Mouse (Mus musculus) lung, embryonic 16.5 days (tissue): Measurements from ENCODE around the gene Ubash3a. TPM values are rescaled to one million over a fixed set of nuclear protein-coding genes. Genes with fewer than 3 reads are reported as not detected.
A peak's percentile ranks its signal among the peaks of the same experiment; 100 is the strongest.

Source experiments
- ATAC-seq: fragments of 200-750 bp; cut with Nextera tagmentation; 2 replicates; pipeline ENCODE4 v1.8.0; 2017; ENCODE audit warnings: low read depth, mild to moderate bottlenecking, moderate library complexity
- H3K27ac ChIP-seq: fragments of 300-500 bp; sonication (generic); 2 replicates; pipeline ENCODE4 v1.5.1; 2014; ENCODE audit warnings: mild to moderate bottlenecking, control low read depth, low read length
- H3K27me3 ChIP-seq: fragments of 300-500 bp; sonication (generic); 2 replicates; pipeline ENCODE4 v1.6.1; 2014; ENCODE audit warnings: low read depth, low read length, mixed read lengths; ENCODE audit not compliant: control insufficient read depth, insufficient read depth
- H3K36me3 ChIP-seq: fragments of 300-500 bp; sonication (generic); 2 replicates; pipeline ENCODE4 v1.6.1; 2014; ENCODE audit warnings: low read length; ENCODE audit not compliant: control insufficient read depth, insufficient read depth
- H3K4me1 ChIP-seq: fragments of 300-500 bp; sonication (generic); replicated peaks from 2 replicates; pipeline ENCODE4 v1.6.1; 2014; ENCODE audit warnings: low read length, mixed read lengths; ENCODE audit not compliant: control insufficient read depth, insufficient read depth
- H3K4me2 ChIP-seq: fragments of 300-500 bp; sonication (generic); 2 replicates; pipeline ENCODE4 v1.6.1; 2014; ENCODE audit warnings: low read depth, low read length, control low read depth
- H3K4me3 ChIP-seq: fragments of 300-500 bp; sonication (generic); 2 replicates; pipeline ENCODE4 v1.5.1; 2014; ENCODE audit warnings: mild to moderate bottlenecking, low read length, control low read depth
- H3K9ac ChIP-seq: fragments of 300-500 bp; sonication (generic); 2 replicates; pipeline ENCODE4 v1.6.1; 2014; ENCODE audit warnings: low read length, control low read depth
- H3K9me3 ChIP-seq: fragments of 300-500 bp; sonication (generic); 2 replicates; pipeline ENCODE4 v1.6.1; 2016; ENCODE audit warnings: low read length; ENCODE audit not compliant: control insufficient read depth
- WGBS: fragments of 180-500 bp; shearing (Covaris S2); extraction: QIAGEN DNeasy Blood & Tissue Kit; methylation state at CpG from one replicate; pipeline ENCODE4 v1.1.7; 2014; 5-methylcytosine and 5-hydroxymethylcytosine counted together
- polyA plus RNA-seq: library from polyadenylated mRNA; unstranded; fragments of >200 nt; fragmentation: Nextera tagmentation; extraction: Ambion mirVana; gene quantifications from 2 replicates; pipeline ENCODE4 v1.2.1, GENCODE M21; 2015

The Ubash3a gene
- polyA plus RNA-seq, 1 experiment from 2014 or later: 0.90 TPM

DNA sequence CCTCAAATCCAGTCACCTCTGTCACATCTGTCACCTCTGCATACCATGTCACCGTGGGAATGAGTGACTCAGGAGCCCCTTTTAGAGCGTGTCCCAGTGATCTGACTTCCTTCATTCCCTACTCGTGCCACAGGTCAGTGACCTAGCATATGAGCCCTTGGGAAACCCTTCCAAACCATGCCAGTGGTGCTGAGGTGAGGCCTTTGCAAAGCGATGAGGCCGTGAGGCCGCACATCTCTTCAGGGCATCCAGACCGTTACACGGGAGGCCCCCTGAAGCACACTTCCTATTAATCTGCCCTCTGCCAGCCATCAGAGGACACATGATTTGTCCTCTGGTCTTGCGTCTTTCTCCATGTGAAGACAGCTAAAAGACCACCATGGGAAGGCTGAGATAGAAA lies 71.9 kb downstream of the Ubash3a start:
- no peak overlapping the region for H3K27ac ChIP-seq
- H3K4me3 ChIP-seq: no peak overlapping the region
- no peak overlapping the region for H3K4me2 ChIP-seq
- 63% methylated on average over 9 of the region's 9 CpGs for WGBS
- no peaks in the 10 kb centered on the region for H3K9me3 ChIP-seq
- no peaks in the 10 kb centered on the region for H3K36me3 ChIP-seq
- ATAC-seq: no peak
- no peaks in the 10 kb centered on the region for H3K27me3 ChIP-seq
- H3K9ac ChIP-seq: no peak overlapping the region
- H3K4me1 ChIP-seq: peaks cover 12% of the 10 kb centered on the region

DNA sequence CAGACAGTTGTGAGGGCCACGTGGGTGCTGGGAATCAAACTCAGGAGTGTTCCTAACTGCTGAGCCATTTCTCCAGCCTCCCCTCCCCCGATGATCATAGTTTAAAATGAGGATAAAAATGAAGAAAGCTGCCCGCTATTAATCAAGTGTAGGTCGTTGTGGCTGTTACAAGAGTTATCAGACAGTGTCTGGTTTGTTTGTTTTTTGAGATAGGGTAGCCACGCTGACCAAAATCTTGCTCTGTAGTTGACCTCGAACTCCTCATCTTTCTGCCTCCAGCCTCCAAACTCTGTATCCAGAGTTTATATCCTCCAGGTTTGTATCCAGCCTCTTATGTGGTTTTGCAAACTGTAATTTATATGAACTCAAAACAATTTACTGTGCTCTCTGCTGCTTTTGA lies 72.6 kb downstream of the Ubash3a start:
- no peak for ATAC-seq
- WGBS: 34% methylated on average over 6 of the region's 6 CpGs

DNA sequence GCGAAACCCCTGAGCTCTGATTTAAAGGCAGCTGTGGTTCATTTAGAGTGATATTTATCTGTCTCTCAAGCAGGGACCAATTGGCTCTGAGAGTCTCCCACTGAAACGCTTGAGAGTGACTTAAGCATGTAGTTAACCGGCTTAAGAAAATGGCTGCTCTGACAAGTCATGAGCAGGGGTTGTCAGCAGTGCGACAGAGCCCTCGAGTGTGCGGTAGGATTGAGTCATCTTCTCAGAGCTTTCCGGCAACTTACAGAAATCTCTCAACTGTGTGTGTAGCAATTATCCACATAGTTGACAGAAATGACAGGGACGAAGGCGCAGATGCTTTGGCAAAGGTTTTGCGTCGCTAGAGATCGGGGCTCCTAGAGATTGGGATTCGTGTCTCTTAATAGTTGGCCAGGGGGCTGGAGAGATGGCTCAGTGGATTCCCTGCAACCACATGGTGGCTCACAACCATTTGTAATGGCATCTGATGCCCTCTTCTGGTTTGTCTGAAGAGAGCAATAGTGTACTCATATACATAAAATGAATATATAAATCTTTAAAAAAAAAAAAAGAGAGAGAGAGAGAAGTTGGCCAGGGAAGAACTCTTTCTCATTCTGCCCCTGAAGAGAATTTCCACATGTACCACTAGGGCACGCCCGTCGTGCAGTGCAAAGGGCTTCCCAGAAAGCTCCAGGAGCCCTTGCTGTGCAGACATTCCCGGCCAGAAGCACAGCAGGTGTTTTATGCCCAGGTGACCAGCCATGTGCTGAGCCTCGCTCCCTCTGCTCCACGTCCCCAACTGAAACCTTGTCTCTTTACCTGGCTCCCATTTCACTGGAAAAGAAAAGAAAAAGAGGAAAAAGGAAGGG lies 74.4 kb downstream of the Ubash3a start:
- 45% methylated on average over 19 of the region's 19 CpGs for WGBS
- no peak overlapping the region for H3K9ac ChIP-seq
- no peak overlapping the region for H3K4me2 ChIP-seq
- H3K9me3 ChIP-seq: no peaks in the 10 kb centered on the region
- peaks cover 9% of the 10 kb centered on the region for H3K4me1 ChIP-seq
- H3K27me3 ChIP-seq: no peaks in the 10 kb centered on the region
- no peak overlapping the region for H3K4me3 ChIP-seq
- no peak overlapping the region for H3K27ac ChIP-seq
- no peaks in the 10 kb centered on the region for H3K36me3 ChIP-seq
- no peak for ATAC-seq

More for the DNA sequence above, 72.6 kb downstream of the Ubash3a start:
- Histone ChIP-seq H3K36me3 (no peaks in the 10 kb centered on the region), H3K9me3 (no peaks in the 10 kb centered on the region), H3K4me1 (peaks cover 12% of the 10 kb centered on the region), H3K9ac (no peak overlapping the region), H3K4me2 (no peak overlapping the region), H3K27me3 (no peaks in the 10 kb centered on the region), H3K4me3 (no peak overlapping the region), H3K27ac (no peak overlapping the region)

DNA sequence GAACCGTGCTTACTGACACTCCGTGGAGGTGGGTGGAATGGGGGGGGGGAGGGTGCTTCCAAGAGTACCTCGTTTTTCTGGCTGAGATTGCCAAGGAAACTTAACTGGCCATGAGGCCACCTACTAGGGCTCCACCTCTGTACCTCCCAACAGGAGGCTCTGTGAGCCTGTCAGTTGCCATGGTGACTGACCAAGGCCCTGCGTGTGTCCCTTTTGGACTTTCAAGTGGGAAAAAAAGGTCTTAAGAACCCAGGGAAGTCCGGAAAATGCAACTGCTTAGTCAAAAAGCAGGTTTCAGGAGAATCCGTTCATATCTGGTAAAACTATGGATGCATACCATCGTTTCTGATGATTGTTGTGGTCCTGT lies 75.0 kb downstream of the Ubash3a start:
- ATAC-seq: peak; percentile 68; the same call in 1 of the 2 replicates
- H3K4me1 ChIP-seq: peaks cover 6% of the 10 kb centered on the region; the same call in 1 of the 2 replicates
- no peak overlapping the region for H3K4me3 ChIP-seq
- H3K27ac ChIP-seq: no peak overlapping the region
- 22% methylated on average over 7 of the region's 7 CpGs for WGBS
- H3K27me3 ChIP-seq: no peaks in the 10 kb centered on the region
- H3K9me3 ChIP-seq: no peaks in the 10 kb centered on the region
- H3K4me2 ChIP-seq: no peak overlapping the region
- H3K9ac ChIP-seq: no peak overlapping the region
- H3K36me3 ChIP-seq: no peaks in the 10 kb centered on the region

DNA sequence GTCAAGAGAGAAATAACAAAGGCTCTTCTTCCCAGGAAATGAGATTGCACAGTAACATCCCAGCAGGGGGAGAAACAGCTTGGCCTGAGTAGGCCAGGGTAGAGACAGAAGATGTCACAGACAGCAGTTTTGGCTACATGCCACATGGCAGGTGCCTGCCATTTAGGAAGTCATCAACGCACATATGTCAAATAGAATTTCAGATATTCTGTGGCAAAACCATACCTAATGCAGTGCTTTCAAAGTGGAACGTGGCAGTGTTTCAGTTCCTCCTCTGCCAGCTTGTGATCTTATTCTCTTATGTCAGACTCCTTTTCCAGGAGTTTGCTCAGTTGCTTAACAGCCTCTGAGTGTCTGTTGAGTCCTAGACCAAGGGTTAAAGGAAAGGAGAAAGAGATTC lies 78.2 kb downstream of the Ubash3a start:
- ATAC-seq: no peak
- no peaks in the 10 kb centered on the region for H3K27me3 ChIP-seq
- no peak overlapping the region for H3K4me2 ChIP-seq
- H3K9me3 ChIP-seq: no peaks in the 10 kb centered on the region
- H3K36me3 ChIP-seq: no peaks in the 10 kb centered on the region
- no peak overlapping the region for H3K9ac ChIP-seq
- no peak overlapping the region for H3K4me3 ChIP-seq
- H3K4me1 ChIP-seq: 0 out of 2 replicates have a peak, but pooled peaks cover 6% of the 10 kb centered on the region
- 59% methylated on average over 2 of the region's 2 CpGs for WGBS
- H3K27ac ChIP-seq: no peak overlapping the region

DNA sequence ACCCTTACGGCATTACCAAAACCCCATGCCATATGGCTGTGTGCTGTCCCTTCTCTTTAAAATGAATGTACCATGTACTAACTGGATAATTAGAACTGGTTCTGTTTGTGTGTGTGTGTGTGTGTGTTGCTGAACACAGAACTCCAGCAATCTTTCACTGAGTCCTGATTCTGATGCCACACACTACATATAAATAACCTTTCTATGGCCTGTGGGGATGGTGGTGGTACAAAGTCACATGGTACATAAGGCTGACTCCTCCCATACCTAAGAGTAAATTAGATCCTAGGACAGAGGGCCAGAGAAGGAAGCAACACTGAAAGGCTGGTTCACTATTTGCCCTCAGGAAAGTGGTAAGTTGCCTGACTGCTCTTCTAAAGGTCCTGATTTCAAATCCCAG lies 78.8 kb downstream of the Ubash3a start, which contains the start of gene Slc37a1:
Slc37a1 (plus strand) TSS at position 301 of the 400 bp plus-strand sequence.
- no peaks in the 10 kb centered on the region for H3K36me3 ChIP-seq
- H3K9me3 ChIP-seq: no peaks in the 10 kb centered on the region
- 0 out of 2 replicates have a peak, but pooled peaks cover 6% of the 10 kb centered on the region for H3K4me1 ChIP-seq
- WGBS: 87% methylated on average over 1 of the region's 1 CpGs
- H3K27me3 ChIP-seq: no peaks in the 10 kb centered on the region
- H3K4me2 ChIP-seq: no peak within 1 kb of the TSS
- H3K4me3 ChIP-seq: no peak within 1 kb of the TSS
- no peak within 1 kb of the TSS for H3K9ac ChIP-seq
- no peak within 1 kb of the TSS for H3K27ac ChIP-seq
- ATAC-seq: no peak

DNA sequence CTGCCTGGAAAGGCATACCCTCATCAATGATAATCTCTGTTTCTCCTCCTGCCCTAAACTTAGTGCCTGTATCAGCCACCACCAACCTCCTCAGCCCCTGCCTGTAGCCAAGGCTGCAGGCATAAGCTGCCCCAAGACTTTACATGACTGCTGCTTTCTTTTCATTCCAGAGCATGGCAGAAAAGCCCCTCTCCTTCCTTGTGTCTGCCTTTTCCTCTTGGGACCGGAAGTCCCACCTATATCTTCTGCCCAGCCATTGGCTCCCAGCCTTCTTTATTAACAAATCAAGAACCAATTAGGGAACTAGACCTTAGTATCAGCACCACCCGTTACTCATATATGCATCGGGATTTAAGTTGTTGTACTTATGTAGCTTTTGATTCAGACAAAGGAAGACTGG lies 79.5 kb downstream of the Ubash3a start:
- no peaks in the 10 kb centered on the region for H3K36me3 ChIP-seq
- no peaks in the 10 kb centered on the region for H3K27me3 ChIP-seq
- 0 out of 2 replicates have a peak, but pooled peaks cover 6% of the 10 kb centered on the region for H3K4me1 ChIP-seq
- WGBS: 75% methylated on average over 3 of the region's 3 CpGs
- H3K9me3 ChIP-seq: no peaks in the 10 kb centered on the region
- no peak overlapping the region for H3K9ac ChIP-seq
- no peak for ATAC-seq
- no peak overlapping the region for H3K4me3 ChIP-seq
- no peak overlapping the region for H3K27ac ChIP-seq
- no peak overlapping the region for H3K4me2 ChIP-seq

DNA sequence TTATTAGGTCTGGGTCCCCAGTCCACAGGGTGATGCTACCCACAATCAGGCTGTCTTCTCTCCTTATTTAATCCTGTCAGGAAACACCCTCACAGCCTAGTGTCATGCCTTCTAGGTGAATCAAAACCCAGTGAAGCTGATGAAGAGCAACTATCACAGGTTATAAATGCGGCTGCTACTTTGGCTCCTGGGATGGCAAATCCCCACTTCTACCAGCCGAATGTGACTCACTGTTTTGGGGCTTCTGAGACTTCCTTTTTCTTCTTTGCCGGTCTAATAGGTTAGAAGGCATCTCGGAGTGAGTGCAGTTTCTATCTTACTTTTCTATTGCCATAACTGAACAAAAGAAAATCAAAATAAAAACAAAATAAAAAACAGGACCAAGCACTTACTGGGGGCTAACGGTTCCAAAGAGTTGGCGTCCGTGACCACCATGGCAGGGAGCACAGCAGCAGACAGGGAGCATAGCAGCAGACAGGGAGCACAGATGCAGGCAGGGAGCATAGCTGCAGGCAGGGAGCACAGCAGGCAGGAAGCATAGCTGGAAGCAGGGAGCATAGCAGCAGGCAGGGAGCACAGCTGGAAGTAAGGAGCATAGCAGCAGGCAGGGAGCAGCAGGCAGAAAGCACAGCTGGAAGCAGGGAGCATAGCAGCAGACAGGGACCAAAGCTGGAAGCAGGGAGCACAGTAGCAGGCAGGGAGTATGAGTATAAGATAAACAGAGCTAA lies 81.5 kb downstream of the Ubash3a start:
- no peak for ATAC-seq
- Histone ChIP-seq H3K9me3 (no peaks in the 10 kb centered on the region), H3K27ac (no peak overlapping the region), H3K4me1 (no peaks in the 10 kb centered on the region), H3K4me3 (no peak overlapping the region), H3K36me3 (no peaks in the 10 kb centered on the region), H3K4me2 (no peak overlapping the region), H3K27me3 (no peaks in the 10 kb centered on the region), H3K9ac (no peak overlapping the region)
- 64% methylated on average over 7 of the region's 7 CpGs for WGBS

DNA sequence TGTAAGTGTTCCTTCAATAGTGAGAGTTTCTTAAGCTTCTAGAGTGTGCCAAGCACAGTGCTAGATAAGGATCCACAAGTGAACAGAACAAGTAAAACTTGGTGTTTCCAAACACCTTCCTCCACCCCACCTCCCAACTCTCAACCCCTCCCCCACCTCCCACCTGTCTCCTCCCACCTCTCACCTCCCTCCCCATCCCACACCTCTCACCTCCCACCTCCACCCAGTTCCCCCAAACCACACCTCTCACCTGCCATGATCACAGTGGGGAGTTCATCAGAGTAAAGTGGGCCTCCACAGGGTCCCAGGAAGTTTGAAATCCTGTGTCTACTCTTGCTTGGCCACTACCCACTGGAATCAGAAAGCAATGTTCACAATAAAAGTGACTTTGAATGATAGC lies 82.6 kb downstream of the Ubash3a start:
- Histone ChIP-seq H3K9ac (no peak overlapping the region), H3K27ac (no peak overlapping the region), H3K4me3 (no peak overlapping the region), H3K9me3 (no peaks in the 10 kb centered on the region), H3K4me2 (no peak overlapping the region), H3K4me1 (peaks cover 1% of the 10 kb centered on the region; the same call in 1 of the 2 replicates), H3K36me3 (no peaks in the 10 kb centered on the region), H3K27me3 (no peaks in the 10 kb centered on the region)
- no peak for ATAC-seq
